Mouse (Mus musculus): ENCODE results near the gene Diaph3.

Gene Diaph3

GRCm38 (mm10) chr14:87083911-87084310 lies 57.1 kb downstream of the Diaph3 start:
- DNase-seq (ENCODE audit: low spot score): no peak

- DNase-seq (ENCODE audit: low spot score): no peak
Measured at GRCm38 (mm10) chr14:87079725-87080124, 61.3 kb downstream of the Diaph3 start.

GRCm38 (mm10) chr14:87075021-87075531 lies 66.0 kb downstream of the Diaph3 start:
- DNase-seq (ENCODE audit: low spot score): no peak

GRCm38 (mm10) chr14:87064281-87064680 lies 76.8 kb downstream of the Diaph3 start:
- DNase-seq (ENCODE audit: low spot score): no peak

- DNase-seq (ENCODE audit: low spot score): no peak
Measured at GRCm38 (mm10) chr14:87056169-87056568, 84.9 kb downstream of the Diaph3 start.

DNA sequence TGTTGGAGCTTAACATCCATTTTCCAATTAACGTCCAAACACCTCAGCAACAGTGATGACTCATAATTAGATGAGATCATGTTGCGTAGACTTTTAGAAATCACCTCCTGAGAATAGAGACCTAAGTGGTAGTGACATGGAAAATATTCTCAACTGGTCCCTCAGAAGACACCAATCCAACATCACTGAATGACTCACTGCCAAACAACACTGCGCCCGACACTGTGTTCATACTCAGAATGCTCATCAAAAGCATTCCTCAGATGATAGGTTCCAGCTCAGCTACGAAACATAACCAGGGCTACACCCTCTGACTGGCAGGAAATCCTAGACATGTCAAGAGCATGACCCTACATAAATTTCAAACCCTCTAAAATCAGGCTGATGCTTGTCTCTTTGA lies 89.8 kb downstream of the Diaph3 start:
- DNase-seq (ENCODE audit: low spot score): peak; percentile 45

DNA sequence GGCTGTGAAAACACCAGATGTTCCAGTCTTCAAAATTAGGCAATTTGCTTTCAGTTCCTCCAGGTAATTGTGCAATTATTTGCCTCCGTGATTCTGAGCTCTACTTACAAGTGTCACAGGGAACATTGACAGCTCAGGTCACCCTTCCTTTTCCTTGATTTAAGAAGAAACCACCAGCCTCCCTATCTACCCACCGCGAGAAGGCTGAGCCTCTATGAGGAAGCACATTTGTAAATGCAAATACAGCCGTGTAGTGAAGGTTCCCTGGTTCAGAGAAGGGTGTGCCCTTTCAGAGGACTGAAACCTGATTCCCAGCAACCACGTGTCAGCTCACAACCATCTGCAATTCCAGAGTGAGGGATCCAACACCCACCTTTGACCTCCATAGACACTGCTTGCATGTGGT lies 96.6 kb downstream of the Diaph3 start:
- peak; percentile 9 for DNase-seq (ENCODE audit: low spot score)

GRCm38 (mm10) chr14:87020240-87020639 lies 120.8 kb downstream of the Diaph3 start:
- no peak for DNase-seq (ENCODE audit: low spot score)

- no peak for DNase-seq (ENCODE audit: low spot score)
Measured at GRCm38 (mm10) chr14:87019687-87020086, 121.3 kb downstream of the Diaph3 start.

GRCm38 (mm10) chr14:86997318-86997717 lies 143.7 kb downstream of the Diaph3 start:
- DNase-seq (ENCODE audit: low spot score): peak; percentile 1

DNA sequence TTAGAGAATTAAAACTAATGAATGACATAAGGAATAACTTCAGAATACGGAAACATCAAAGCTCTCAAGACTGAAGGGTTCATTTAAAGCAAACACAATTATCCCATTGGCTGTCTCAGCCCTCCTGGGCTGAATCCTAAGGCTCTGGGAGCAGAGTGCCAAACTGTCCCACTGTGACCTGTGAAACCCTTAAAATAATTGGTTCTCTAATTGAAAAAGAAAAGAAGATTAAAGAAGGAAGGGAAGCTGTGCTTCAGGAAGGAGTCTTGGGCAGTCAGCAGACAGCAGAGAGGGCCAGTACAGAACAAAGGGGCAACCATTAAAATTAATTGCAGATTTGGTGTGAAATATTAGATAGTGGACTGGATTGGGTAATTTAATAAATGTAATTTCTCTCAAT lies 189.9 kb downstream of the Diaph3 start:
- DNase-seq (ENCODE audit: low spot score): no peak

GRCm38 (mm10) chr14:86937953-86938352 lies 203.1 kb downstream of the Diaph3 start:
- DNase-seq (ENCODE audit: low spot score): no peak

DNA sequence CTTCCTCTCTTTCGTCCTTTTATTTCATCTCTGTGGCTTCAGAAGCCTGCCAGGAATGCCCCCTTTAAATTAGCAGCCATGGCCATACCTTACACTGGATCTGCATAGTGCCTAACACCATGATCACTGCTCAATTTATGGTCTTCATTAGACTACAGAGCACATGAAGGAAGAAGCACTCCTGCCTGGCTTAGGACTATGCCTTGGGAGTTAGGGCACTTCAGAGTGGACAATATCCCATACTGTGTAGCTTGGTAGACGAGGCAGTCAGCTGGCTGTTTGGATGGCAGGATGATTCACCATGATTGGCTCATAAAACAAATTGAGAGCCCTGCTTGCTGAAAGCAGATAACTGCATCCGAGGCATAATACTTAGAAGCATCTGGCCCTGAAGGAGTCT lies 204.6 kb downstream of the Diaph3 start:
- no peak for DNase-seq (ENCODE audit: low spot score)

- no peak for DNase-seq (ENCODE audit: low spot score)
Measured at GRCm38 (mm10) chr14:86930763-86931162, 210.3 kb downstream of the Diaph3 start.

DNA sequence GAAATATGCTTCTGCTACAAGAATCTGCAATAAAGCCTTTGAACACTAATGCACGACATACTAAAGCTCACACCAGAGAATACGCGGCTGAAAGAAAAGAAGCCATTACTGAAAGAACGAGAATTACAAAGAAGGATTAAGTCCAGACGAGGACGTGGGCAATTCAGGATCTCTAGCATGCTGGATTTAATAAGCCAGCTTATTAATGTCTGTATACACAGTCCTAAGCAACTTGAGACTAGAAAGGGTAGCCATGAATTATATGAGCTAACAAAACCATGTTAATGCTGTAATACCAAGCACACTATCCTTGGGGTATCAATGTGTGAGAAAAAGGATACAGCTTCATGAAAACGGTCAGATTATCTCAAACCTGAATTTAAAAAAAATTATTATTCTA lies 214.2 kb downstream of the Diaph3 start:
- DNase-seq (ENCODE audit: low spot score): no peak

DNA sequence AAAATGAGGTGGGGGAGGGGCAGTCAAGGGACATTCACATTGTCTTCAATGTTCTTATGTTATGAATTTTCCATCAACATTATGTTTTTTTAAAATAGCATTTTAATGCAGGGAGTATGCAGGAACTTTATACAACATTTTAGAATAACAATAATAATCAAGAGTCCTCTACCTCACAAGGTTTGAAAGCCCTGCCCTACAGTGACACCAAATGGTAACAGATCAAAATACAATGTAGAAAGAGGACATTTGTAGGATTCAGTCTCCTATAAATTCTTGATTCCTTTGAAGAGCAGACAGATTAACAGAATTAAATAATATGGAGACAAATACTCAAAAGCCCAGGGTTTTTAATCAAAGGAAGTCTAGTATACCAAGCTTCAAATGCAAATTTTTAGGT lies 242.1 kb downstream of the Diaph3 start:
- DNase-seq (ENCODE audit: low spot score): no peak

DNA sequence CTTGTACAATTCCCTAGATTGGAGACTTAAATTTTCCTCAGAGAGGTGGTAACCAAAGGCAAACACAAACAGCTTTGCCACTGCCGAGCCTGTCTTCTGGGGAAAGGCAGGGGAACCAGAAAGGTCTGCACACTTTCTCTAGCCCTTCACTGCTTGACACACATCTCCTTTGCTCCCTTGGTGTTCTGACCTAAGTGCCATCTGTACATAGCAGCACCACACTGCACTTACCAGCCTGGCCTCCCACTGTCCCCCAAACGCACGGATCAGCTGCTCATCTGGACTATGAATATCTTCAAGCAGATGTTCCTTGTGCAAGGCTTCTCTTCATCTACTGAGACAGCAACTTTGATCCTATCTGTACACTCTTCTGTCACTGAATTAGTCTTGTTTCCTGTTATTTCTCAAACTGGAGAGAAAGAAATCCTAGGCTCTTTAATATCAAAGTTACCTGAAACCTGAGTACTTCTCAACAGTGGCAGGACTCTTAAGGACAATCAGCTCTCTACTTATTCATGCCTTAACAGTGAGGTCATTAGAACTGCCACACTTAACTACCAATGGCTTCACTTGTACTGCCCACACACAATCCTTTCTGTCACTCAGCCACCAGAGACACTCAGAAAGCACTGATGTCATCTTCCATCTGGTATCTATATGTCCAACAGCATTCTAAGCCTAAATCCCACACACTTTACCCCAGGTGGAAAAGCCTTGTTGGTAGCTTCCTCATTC lies 251.8 kb downstream of the Diaph3 start:
- no peak for DNase-seq (ENCODE audit: low spot score)

DNA sequence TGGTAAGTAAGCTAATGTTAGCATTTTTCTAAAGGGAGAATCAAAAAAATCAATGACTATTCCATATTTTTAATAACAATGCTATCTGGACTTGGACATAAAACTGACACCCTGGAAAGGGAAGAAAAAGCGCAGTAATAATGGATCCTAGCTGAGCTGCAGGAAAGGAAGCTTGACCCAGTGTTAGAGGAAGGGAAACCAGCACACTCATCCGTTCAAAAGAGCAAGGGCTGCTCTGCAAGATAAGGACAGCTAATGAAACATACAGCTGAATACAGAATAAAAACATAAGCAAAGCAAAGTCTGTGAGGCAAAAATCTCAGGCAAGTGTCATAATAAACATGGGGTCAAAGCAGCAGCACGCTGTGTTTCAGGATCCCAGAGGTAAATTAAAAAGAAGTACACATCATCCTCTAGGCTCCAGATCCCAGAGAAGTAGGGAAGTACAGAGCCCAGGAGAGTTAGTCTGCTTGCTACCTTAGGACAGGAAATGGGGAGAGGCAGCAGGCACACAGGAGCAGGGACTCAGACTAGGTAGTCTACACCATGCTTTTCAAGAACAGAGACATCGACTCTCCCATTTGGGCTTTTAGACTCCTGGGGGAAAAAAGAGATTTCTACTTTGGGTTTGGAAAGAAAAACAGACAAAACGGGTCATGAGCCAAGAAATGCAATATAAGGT lies 255.5 kb downstream of the Diaph3 start:
- no peak for DNase-seq (ENCODE audit: low spot score)

DNA sequence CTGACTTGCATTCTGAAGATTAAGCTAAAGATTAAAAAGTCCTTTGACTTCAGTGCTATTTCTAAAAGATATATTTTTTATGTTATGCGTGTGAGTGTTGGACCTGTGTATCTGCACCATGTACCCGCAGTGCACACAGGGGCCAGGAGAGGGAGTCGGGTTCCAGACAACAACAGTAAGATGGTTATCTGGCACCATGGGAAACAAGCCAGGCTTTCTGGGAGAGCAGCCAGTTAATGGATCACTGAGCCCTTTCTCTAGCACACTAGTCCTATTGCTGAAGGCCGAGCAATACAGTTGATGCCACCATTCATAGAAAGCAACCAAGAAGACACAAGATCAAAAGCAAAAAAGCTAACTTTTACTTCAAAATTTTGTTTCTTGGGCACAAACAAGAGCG lies 271.5 kb downstream of the Diaph3 start:
- peak; percentile 38 for DNase-seq (ENCODE audit: low spot score)

DNA sequence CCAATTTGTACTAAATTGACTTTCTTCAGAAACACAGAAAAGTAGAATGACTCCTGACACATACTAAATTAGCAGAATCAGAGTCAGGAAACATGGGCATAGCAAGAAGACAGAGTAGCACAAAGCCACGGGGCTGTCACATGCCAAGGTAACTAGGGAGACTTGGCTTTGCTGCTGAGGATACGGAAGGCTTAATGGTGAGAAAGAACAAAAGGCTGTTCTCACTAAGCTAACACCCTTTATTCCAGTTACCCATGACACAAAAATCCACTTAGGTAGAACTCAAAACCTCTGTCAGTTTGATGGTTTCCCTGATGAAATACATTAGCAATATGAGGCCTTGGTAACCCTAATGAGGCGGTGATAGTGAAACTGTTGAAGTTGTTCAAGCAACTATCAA lies 273.9 kb downstream of the Diaph3 start:
- DNase-seq (ENCODE audit: low spot score): peak; percentile 13

GRCm38 (mm10) chr14:86864053-86864452 lies 277.0 kb downstream of the Diaph3 start:
- no peak for DNase-seq (ENCODE audit: low spot score)

GRCm38 (mm10) chr14:86861277-86861946 lies 279.6 kb downstream of the Diaph3 start:
- no peak for DNase-seq (ENCODE audit: low spot score)
